10 mouse cellular contexts compared by ENCODE assay signal in genomic region chr17:9042723-9043122, GRCm38 (mm10). TPM values are rescaled to one million over a fixed set of nuclear protein-coding genes. Genes with fewer than 3 reads are reported as not detected.
DNase-seq lines count a peak whose midpoint lies in the region; ATAC-seq lines count a peak whose summit lies in the region.
"Had no signal": no experiment of that assay in that cellular context is flagged by ENCODE, and none has a peak within 500 bp of the region (broad histone marks: within the 10 kb centered on the region; RNA-seq: fewer than 3 reads in every experiment).

No protein-coding gene starts in this region.

- H3K9ac ChIP-seq in heart, embryonic 12.5 days, result no peak overlapping the region
- H3K9ac ChIP-seq: limb, embryonic 13.5 days had no signal

- no peak overlapping the region for H3K4me2 ChIP-seq in heart, embryonic 12.5 days
- H3K4me2 ChIP-seq: limb, embryonic 13.5 days had no signal

- WGBS in heart, embryonic 12.5 days, result 32% methylated on average over 2 of the region's 2 CpGs

- no peaks in the 10 kb centered on the region for H3K36me3 ChIP-seq in heart, embryonic 12.5 days
- H3K36me3 ChIP-seq: limb, embryonic 13.5 days had no signal

- H3K4me1 ChIP-seq in heart, embryonic 12.5 days (replicated peaks), result no peaks in the 10 kb centered on the region
- H3K4me1 ChIP-seq: limb, embryonic 13.5 days had no signal

- intact Hi-C loops in heart, postnatal 36 days (cut with DNase I), result no loop called here
- intact Hi-C loops in gastrocnemius, postnatal 36 days (cut with DNase I), result no loop called here

- no peaks in the 10 kb centered on the region for H3K27me3 ChIP-seq in heart, embryonic 12.5 days (replicated peaks)
- H3K27me3 ChIP-seq: limb, embryonic 13.5 days had no signal

- peak; percentile 6 to 41 for DNase-seq in heart, postnatal 36 days
- peak; percentile 88 for DNase-seq in 416B (ENCODE audit: low read depth)
- peak; percentile 53 for DNase-seq in MEL-GATA-1-ER (ENCODE audit: extremely low read depth, low read depth)
- peak; percentile 10 for DNase-seq in hindlimb bud, embryonic 11.5 days (ENCODE audit: extremely low spot score, low read depth, low spot score)
- peak; percentile 39 for DNase-seq in testis, postnatal 14 days (ENCODE audit: low spot score)
- no peak for DNase-seq in ovary, postnatal 14 days (ENCODE audit: low spot score)
- DNase-seq in gastrocnemius, postnatal 36 days, result no peak

- H3K4me3 ChIP-seq in heart, embryonic 12.5 days, result no peak overlapping the region
- H3K4me3 ChIP-seq: limb, embryonic 13.5 days had no signal

- no peak overlapping the region for H3K27ac ChIP-seq in heart, embryonic 12.5 days (ENCODE audit: poor library complexity, severe bottlenecking)
- H3K27ac ChIP-seq: limb, embryonic 13.5 days had no signal

- no peak for ATAC-seq in heart, embryonic 12.5 days (ENCODE audit: insufficient number of reproducible peaks, low FRiP score)

- no peaks in the 10 kb centered on the region; the same call in 1 of the 2 replicates for H3K9me3 ChIP-seq in heart, embryonic 12.5 days (replicated peaks)
- H3K9me3 ChIP-seq: limb, embryonic 13.5 days had no signal

RNA-seq across cellular contexts. Expression of gene 1700010I14Rik, which starts 54.6 kb away (rescaled TPM):
- not detected for total RNA-seq in heart, postnatal 36 days (2021)
- polyA plus RNA-seq in heart, embryonic 12.5 days (2016; fragmentation: Nextera tagmentation; extraction: Ambion mirVana), result 0.47 and 0.82 TPM in 2 replicates
- under 1 TPM; 0.18 to 0.20 TPM for total RNA-seq in gastrocnemius, postnatal 36 days (2021)
- polyA plus RNA-seq: small intestine, adult 2 months had no signal

Comparison
In these comparisons a context has a peak if more than half of its experiments do, and no peak if none do; other contexts are left out.
1. DNase-seq: peak in heart, postnatal 36 days (2 of 2), 416B (single experiment), MEL-GATA-1-ER (single experiment), hindlimb bud, embryonic 11.5 days (single experiment) and testis, postnatal 14 days (single experiment); none in ovary, postnatal 14 days (single experiment) and gastrocnemius, postnatal 36 days (0 of 2).